Mouse (Mus musculus): ENCODE results near the gene Srd5a1.

GRCm38 (mm10) chr13:69637657-69638056 lies 26.4 kb upstream of the Srd5a1 start:
- TF ChIP-seq POLR2A (IDR thresholded peaks at IDR 0.05; ENCODE audit: extremely low read depth, insufficient read depth, low read length) (no peak), CTCF (IDR thresholded peaks at IDR 0.05; ENCODE audit: low read depth, low read length) (no peak)
